Mouse (Mus musculus) small intestine, adult 2 months (tissue): ENCODE results near the gene Myh9.
"Not testable (repeated sequence)": the region's sequence is repeated elsewhere in the genome, so short reads cannot be mapped to it uniquely, and the experiment has no call there.

Experiments
- CTCF ChIP-seq: fragments of 200-500 bp; IDR thresholded peaks from 2 replicates; pipeline ENCODE4 v1.5.1; 2012; ENCODE audit warnings: low read depth, mild to moderate bottlenecking, control low read depth, inconsistent platforms, low read length, moderate library complexity, mixed read lengths; ENCODE audit not compliant: insufficient replicate concordance, insufficient read length; ENCODE audit errors: extremely low read depth
- POLR2A ChIP-seq: fragments of 200-500 bp; IDR thresholded peaks from 2 replicates; pipeline ENCODE4 v1.6.1; 2012; ENCODE audit warnings: low read depth, mild to moderate bottlenecking, control low read depth, inconsistent platforms, low read length, moderate library complexity

- not testable (repeated sequence) for TF ChIP-seq CTCF, POLR2A
Measured at GRCm38 (mm10) chr15:77741556-77741955, 100.4 kb downstream of the Myh9 start.
